Mouse (Mus musculus) kidney, adult 11 months (tissue): ENCODE data around the gene Pnpo.

Experiments used
- DNase-seq: peaks from one replicate; pipeline ENCODE4 v3.0.0; 2022

Pnpo gene

GRCm38 (mm10) chr11:96943746-96944304, at the start of gene Pnpo:
Gene Pnpo, minus strand, starts transcription at chr11:96943986.
- peak; percentile 98 for DNase-seq

- no peak for DNase-seq
These were observed 49.0 kb upstream of the Pnpo start for GRCm38 (mm10) chr11:96992722-96993311.

- no peak for DNase-seq
These were observed 47.7 kb upstream of the Pnpo start for GRCm38 (mm10) chr11:96991501-96991900.

- no peak for DNase-seq
These were observed 44.3 kb upstream of the Pnpo start for GRCm38 (mm10) chr11:96987873-96988655.

- DNase-seq = no peak
These were observed 42.7 kb upstream of the Pnpo start for GRCm38 (mm10) chr11:96986463-96986862.

GRCm38 (mm10) chr11:96984903-96985302, 41.1 kb upstream of the Pnpo start:
- no peak for DNase-seq

- no peak for DNase-seq
These were observed 39.1 kb upstream of the Pnpo start, which contains the start of gene Sp2 for GRCm38 (mm10) chr11:96982859-96983258. Gene Sp2, minus strand, starts transcription at chr11:96982959.

- DNase-seq = peak; percentile 76
These were observed 38.6 kb upstream of the Pnpo start for GRCm38 (mm10) chr11:96982355-96982754.

- no peak for DNase-seq
These were observed 37.7 kb upstream of the Pnpo start for GRCm38 (mm10) chr11:96981461-96981860.

GRCm38 (mm10) chr11:96980021-96980420, 36.2 kb upstream of the Pnpo start:
- DNase-seq = no peak

- no peak for DNase-seq
These were observed 35.5 kb upstream of the Pnpo start for GRCm38 (mm10) chr11:96979329-96979728.

- DNase-seq = no peak
These were observed 34.8 kb upstream of the Pnpo start for GRCm38 (mm10) chr11:96978401-96979246.

GRCm38 (mm10) chr11:96977606-96978400, 34.0 kb upstream of the Pnpo start:
- peak; percentile 100 for DNase-seq

GRCm38 (mm10) chr11:96976911-96977591, 33.3 kb upstream of the Pnpo start:
- DNase-seq = no peak

- no peak for DNase-seq
These were observed 32.5 kb upstream of the Pnpo start for GRCm38 (mm10) chr11:96976379-96976687.

- no peak for DNase-seq
These were observed 32.0 kb upstream of the Pnpo start for GRCm38 (mm10) chr11:96975511-96976378.

GRCm38 (mm10) chr11:96974813-96975212, 31.0 kb upstream of the Pnpo start:
- no peak for DNase-seq

GRCm38 (mm10) chr11:96973426-96973964, 29.7 kb upstream of the Pnpo start:
- DNase-seq = no peak

- DNase-seq = no peak
These were observed 29.1 kb upstream of the Pnpo start for GRCm38 (mm10) chr11:96972906-96973305.

GRCm38 (mm10) chr11:96970341-96970740, 26.6 kb upstream of the Pnpo start:
- no peak for DNase-seq

GRCm38 (mm10) chr11:96969746-96970145, 26.0 kb upstream of the Pnpo start:
- peak; percentile 70 for DNase-seq
